Mouse (Mus musculus) liver, postnatal 0 days (tissue): ENCODE data around the gene Gng10.

ENCODE experiments used
- CTCF ChIP-seq: sonication (generic); IDR thresholded peaks from 2 replicates; pipeline ENCODE4 v1.5.1; 2016; ENCODE audit warnings: antibody characterized with exemption, low read depth
- EP300 ChIP-seq: IDR thresholded peaks from 2 replicates; pipeline ENCODE4 v1.6.1; 2016; ENCODE audit warnings: antibody characterized with exemption, low read depth, mild to moderate bottlenecking

GRCm38 (mm10) chr4:59043074-59043473 lies 8.2 kb downstream of the Gng10 start:
- TF ChIP-seq CTCF: no peak
- no peak for TF ChIP-seq EP300
